Mouse (Mus musculus) splenic B cell, adult 2 months (primary cell): ENCODE measurements at regions not wholly inside any gene's neighbourhood (a gene's known extent, or its start where the extent isn't known, plus 50 kb on each side); places are given as distances from the start of the nearest gene placed in this dataset.

Source experiments
- DNase-seq: peaks from one replicate; pipeline ENCODE4 v3.0.0-alpha.2; 2011; ENCODE audit warnings: low read depth, low spot score
- H3K27me3 ChIP-seq: 2 replicates; pipeline ENCODE4 v1.6.1; 2012; ENCODE audit warnings: mild to moderate bottlenecking, low read length, moderate library complexity, mixed read lengths; ENCODE audit not compliant: control insufficient read depth, poor library complexity, insufficient read depth, severe bottlenecking
- H3K36me3 ChIP-seq: 2 replicates; pipeline ENCODE4 v1.6.1; 2012; ENCODE audit warnings: mild to moderate bottlenecking, low read length, moderate library complexity, mixed read lengths; ENCODE audit not compliant: control insufficient read depth, poor library complexity, insufficient read depth, severe bottlenecking

- peak; percentile 57 for DNase-seq
- Histone ChIP-seq H3K27me3 (no peaks in the 10 kb centered on the region), H3K36me3 (no peaks in the 10 kb centered on the region)
Observed at GRCm38 (mm10) chr6:50938879-50939278, 284.6 kb upstream of the Npvf start.

DNA sequence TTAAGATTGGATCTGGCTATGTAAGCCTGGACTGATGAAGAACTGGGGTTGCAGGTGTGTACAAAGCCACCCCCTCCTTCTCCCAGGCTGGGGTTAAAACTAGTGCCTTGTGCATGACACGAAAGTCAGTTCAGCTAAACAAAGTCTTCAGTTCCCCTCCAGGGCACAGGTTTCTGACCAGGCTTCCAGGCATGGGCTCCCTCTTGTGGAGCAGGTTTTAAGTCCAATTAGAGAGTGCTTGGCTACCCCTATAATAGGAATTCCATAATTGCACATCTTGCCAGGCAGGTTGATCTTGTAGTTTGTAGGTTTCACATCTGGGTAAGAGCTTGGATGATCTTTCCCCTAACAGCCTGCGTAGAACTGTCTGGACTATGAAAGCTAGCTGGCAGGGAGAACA is 285.2 kb upstream of the Npvf start:
- H3K36me3 ChIP-seq: no peaks in the 10 kb centered on the region
- DNase-seq: peak; percentile 43
- no peaks in the 10 kb centered on the region for H3K27me3 ChIP-seq

DNA sequence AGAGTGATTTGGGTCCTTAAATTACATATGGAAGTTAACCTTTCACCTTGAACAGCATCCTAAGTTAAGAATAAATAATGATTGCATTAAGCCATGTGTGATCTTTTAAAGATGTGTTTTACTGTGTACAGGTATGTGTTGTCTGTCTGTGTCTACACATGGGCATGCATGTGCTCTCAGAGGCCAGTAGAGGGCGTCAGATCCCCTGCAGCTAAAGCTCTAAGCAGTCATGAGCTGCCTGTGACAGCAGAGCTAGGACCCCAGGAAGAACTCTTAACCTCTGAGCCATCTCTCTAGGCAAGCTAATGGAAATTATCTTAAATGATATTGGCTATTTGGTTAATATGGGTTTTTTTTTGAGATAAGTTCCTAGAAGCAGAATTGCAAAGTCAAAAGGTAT is 285.9 kb upstream of the Npvf start:
- no peaks in the 10 kb centered on the region for H3K36me3 ChIP-seq
- no peaks in the 10 kb centered on the region for H3K27me3 ChIP-seq
- peak; percentile 16 for DNase-seq

- Histone ChIP-seq H3K27me3 (no peaks in the 10 kb centered on the region), H3K36me3 (no peaks in the 10 kb centered on the region)
- no peak for DNase-seq
Observed at GRCm38 (mm10) chr6:50940641-50941398, 286.6 kb upstream of the Npvf start.

DNA sequence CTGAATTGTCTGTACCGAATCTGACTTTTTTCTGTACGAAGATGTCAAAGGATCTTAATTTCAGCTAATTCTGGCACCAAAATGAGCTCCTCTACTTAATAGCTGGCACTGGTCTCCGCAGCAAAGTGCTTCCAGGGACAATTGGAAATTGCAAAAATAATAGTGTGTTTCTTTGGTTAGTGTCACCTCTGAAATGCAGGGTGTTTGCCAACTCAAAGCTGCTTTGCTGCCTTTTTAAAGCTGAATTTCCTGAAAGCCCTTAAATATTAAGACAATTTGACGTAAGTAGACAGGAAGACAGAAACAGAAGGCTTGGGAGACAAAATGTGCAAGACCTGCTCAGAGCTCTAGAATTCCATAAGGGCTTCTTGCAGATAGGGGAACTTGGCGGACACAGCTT is 288.5 kb upstream of the Npvf start:
- H3K27me3 ChIP-seq: no peaks in the 10 kb centered on the region
- H3K36me3 ChIP-seq: no peaks in the 10 kb centered on the region
- DNase-seq: no peak

DNA sequence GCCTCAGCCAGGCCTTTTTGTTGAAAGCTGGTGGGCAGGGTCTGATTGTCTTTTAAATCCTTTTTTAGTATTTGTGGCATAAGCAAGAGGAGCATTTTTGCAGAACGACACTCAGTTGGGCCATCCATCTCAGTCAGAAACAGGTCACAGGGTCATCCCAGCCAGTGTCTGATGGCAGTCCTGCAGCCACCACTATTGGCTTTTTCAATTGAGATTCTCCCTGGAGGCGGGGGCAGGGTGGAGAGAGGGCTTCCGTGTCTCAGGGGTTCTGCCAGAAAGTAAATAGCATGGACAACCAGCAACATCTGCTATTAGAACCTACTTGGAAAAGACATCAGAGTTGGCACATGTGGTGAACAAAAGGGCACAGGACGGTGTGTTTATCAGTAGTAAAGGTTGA is 293.8 kb upstream of the Npvf start:
- DNase-seq: no peak
- no peaks in the 10 kb centered on the region for H3K27me3 ChIP-seq

DNA sequence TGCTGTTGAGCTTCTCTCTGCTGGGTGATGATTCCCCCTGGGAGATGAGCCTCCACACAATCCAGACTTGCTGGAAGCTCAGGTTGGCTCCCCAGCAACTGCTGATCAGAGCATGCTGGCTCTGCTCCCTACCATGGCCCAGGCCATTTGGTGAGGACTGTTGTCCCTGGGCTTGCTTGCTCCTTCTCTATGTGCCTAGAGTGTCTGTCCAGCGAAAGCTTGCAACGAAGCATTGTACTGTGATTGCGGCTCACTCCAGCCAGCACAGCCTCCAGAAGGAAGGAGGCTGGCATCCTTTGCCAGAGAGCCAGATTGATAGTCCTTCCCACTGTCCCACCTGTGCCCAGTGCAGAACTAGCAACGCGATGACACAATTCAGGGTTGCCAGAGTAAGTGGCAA is 295.1 kb upstream of the Npvf start:
- DNase-seq: no peak
- H3K36me3 ChIP-seq: no peaks in the 10 kb centered on the region
- H3K27me3 ChIP-seq: no peaks in the 10 kb centered on the region

More for the DNA sequence above, 293.8 kb upstream of the Npvf start:
- no peaks in the 10 kb centered on the region for H3K36me3 ChIP-seq

DNA sequence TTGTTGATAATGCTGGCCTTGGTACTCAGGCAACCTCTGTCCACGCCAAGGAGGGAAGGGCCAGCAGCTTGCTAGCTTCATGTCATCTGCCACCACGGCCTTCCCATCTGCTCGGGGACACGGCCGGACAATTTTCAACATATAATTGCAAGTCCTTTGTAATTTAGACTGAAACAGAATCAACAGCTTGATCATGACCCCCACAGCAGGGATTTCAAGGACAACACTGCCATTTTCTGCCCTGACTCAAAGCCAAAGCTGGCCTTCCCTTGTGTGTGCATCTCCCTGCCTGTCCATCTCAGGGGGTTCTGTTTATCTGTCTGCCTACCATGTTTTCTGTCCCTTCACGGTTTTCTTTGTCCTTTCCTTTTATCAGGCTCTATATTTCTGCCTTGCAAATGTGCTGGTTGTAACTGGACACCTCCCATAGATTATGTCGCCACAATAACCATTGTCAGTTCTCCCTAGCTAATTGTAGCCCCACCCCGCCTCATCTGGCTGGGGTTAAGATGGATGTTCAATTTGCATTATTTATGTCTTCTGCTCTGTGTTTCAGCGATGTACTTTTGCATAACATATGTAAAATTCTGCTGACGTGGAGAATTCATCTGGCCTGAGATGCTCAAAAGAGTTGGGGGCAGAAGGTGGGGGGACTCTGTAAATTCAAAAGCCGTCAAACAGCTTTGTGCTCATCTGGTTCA is 295.8 kb upstream of the Npvf start:
- Histone ChIP-seq H3K36me3 (no peaks in the 10 kb centered on the region), H3K27me3 (no peaks in the 10 kb centered on the region)
- DNase-seq: no peak

GRCm38 (mm10) chr6:50957328-50957900 is 303.2 kb upstream of the Npvf start:
- Histone ChIP-seq H3K27me3 (no peaks in the 10 kb centered on the region), H3K36me3 (no peaks in the 10 kb centered on the region)
- no peak for DNase-seq

GRCm38 (mm10) chr6:50960341-50960740 is 306.1 kb upstream of the Npvf start:
- Histone ChIP-seq H3K36me3 (no peaks in the 10 kb centered on the region), H3K27me3 (no peaks in the 10 kb centered on the region)
- DNase-seq: no peak

GRCm38 (mm10) chr6:50961592-50961991 is 307.4 kb upstream of the Npvf start:
- Histone ChIP-seq H3K27me3 (no peaks in the 10 kb centered on the region), H3K36me3 (no peaks in the 10 kb centered on the region)
- no peak for DNase-seq

GRCm38 (mm10) chr6:50968546-50968945 is 314.3 kb upstream of the Npvf start:
- no peaks in the 10 kb centered on the region for H3K36me3 ChIP-seq
- no peaks in the 10 kb centered on the region for H3K27me3 ChIP-seq
- no peak for DNase-seq

- DNase-seq: no peak
- H3K27me3 ChIP-seq: no peaks in the 10 kb centered on the region
- H3K36me3 ChIP-seq: no peaks in the 10 kb centered on the region
Observed at GRCm38 (mm10) chr6:50969341-50969740, 315.1 kb upstream of the Npvf start.

DNA sequence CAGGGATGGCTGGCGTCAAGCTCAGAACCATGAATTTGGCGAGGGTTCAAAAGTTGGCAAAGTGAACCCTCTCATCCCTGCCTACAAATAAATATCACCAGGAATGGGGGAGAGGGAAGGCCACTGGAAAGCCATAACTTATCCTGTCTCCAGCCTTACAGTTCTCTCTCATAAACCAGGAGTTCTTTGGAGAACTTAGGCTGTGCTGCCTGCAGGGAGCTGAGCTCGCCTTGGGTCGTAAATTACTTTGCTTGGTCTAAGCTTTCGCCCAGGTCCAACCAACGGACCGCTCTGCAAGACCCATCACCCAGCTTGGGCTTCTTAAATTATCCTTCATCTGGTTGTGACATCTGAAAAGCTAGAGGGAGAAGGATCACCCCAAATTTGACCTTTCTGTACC is 315.8 kb upstream of the Npvf start:
- Histone ChIP-seq H3K36me3 (no peaks in the 10 kb centered on the region), H3K27me3 (no peaks in the 10 kb centered on the region)
- no peak for DNase-seq

- DNase-seq: no peak
- no peaks in the 10 kb centered on the region for H3K36me3 ChIP-seq
- no peaks in the 10 kb centered on the region for H3K27me3 ChIP-seq
Observed at GRCm38 (mm10) chr6:50970770-50971169, 316.5 kb upstream of the Npvf start.
